Mouse (Mus musculus): ENCODE data around the gene Sele. TPM values are rescaled to one million over a fixed set of nuclear protein-coding genes. Genes with fewer than 3 reads are reported as not detected.

Gene Sele
- polyA plus RNA-seq, 1 experiment from 2014 or later = not detected

- Histone ChIP-seq H3K9ac (ENCODE audit: low read length) (no peak overlapping the region), H3K27ac (ENCODE audit: low read depth) (no peak overlapping the region), H3K4me3 (ENCODE audit: low read depth, low read length) (no peak overlapping the region), H3K36me3 (ENCODE audit: control insufficient read depth, insufficient read depth, low read length) (no peaks in the 10 kb centered on the region), H3K4me1 (replicated peaks; ENCODE audit: control insufficient read depth, insufficient read depth, low read length) (no peaks in the 10 kb centered on the region), H3K27me3 (replicated peaks; ENCODE audit: control insufficient read depth, insufficient read depth, low read length) (no peaks in the 10 kb centered on the region), H3K9me3 (ENCODE audit: control insufficient read depth, low read length) (no peaks in the 10 kb centered on the region), H3K4me2 (ENCODE audit: low read length) (no peak overlapping the region)
- DNase-seq (ENCODE audit: low spot score) (no peak), ATAC-seq (replicated peaks; ENCODE audit: low FRiP score, low TSS enrichment, low read depth) (no peak)
- 61% methylated on average over 2 of the region's 2 CpGs for WGBS
These were observed 49.9 kb downstream of the Sele start for GRCm38 (mm10) chr1:164097911-164098310.

- DNase-seq (ENCODE audit: low spot score) (no peak), ATAC-seq (replicated peaks; ENCODE audit: low FRiP score, low TSS enrichment, low read depth) (no peak)
- no peaks in the 10 kb centered on the region for H3K27me3 ChIP-seq (replicated peaks; ENCODE audit: control insufficient read depth, insufficient read depth, low read length)
- no peak overlapping the region for H3K4me2 ChIP-seq (ENCODE audit: low read length)
- no peak overlapping the region for H3K9ac ChIP-seq (ENCODE audit: low read length)
- H3K9me3 ChIP-seq (ENCODE audit: control insufficient read depth, low read length) = no peaks in the 10 kb centered on the region
- no peak overlapping the region for H3K27ac ChIP-seq (ENCODE audit: low read depth)
- H3K4me3 ChIP-seq (ENCODE audit: low read depth, low read length) = no peak overlapping the region
- WGBS = 80% methylated on average over 2 of the region's 2 CpGs
- H3K4me1 ChIP-seq (replicated peaks; ENCODE audit: control insufficient read depth, insufficient read depth, low read length) = no peaks in the 10 kb centered on the region
- H3K36me3 ChIP-seq (ENCODE audit: control insufficient read depth, insufficient read depth, low read length) = no peaks in the 10 kb centered on the region
These were observed 50.3 kb downstream of the Sele start for GRCm38 (mm10) chr1:164098372-164098771.

Other genes starting within 250 kb of the Sele start
- gene Scyl3, start 119.1 kb upstream of the Sele start, polyA plus RNA-seq (2014; fragmentation: Nextera tagmentation; extraction: Ambion mirVana) = 15.7 and 18.5 TPM in 2 replicates
- 20.7 and 22.6 TPM in 2 replicates for gene BC055324, start 53.4 kb upstream of the Sele start, polyA plus RNA-seq (2014; fragmentation: Nextera tagmentation; extraction: Ambion mirVana)
- 7.5 and 8.7 TPM in 2 replicates for gene Mettl18, start 53.3 kb upstream of the Sele start, polyA plus RNA-seq (2014; fragmentation: Nextera tagmentation; extraction: Ambion mirVana)
- gene Sell, start 13.7 kb downstream of the Sele start, polyA plus RNA-seq (2014; fragmentation: Nextera tagmentation; extraction: Ambion mirVana) = 0.19 and 0.26 TPM in 2 replicates
- gene Selp, start 67.0 kb downstream of the Sele start, polyA plus RNA-seq (2014; fragmentation: Nextera tagmentation; extraction: Ambion mirVana) = 0.22 TPM in 1 of 2 replicates, not detected in the other
- 0.58 and 0.60 TPM in 2 replicates for gene F5, start 103.6 kb downstream of the Sele start, polyA plus RNA-seq (2014; fragmentation: Nextera tagmentation; extraction: Ambion mirVana)
- gene Slc19a2, start 200.8 kb downstream of the Sele start, polyA plus RNA-seq (2014; fragmentation: Nextera tagmentation; extraction: Ambion mirVana) = 14.2 and 16.5 TPM in 2 replicates
- 9.5 and 10.3 TPM in 2 replicates for gene Ccdc181, start 227.4 kb downstream of the Sele start, polyA plus RNA-seq (2014; fragmentation: Nextera tagmentation; extraction: Ambion mirVana)

All from intestine, embryonic 14.5 days (tissue).